Mouse (Mus musculus): ENCODE measurements around the gene Zcchc2. TPM values are rescaled to one million over a fixed set of nuclear protein-coding genes. Genes with fewer than 3 reads are reported as not detected.

Gene Zcchc2
- total and polyA plus RNA-seq, 3 experiments = 10.3 to 25.0 (median 19.1) TPM

GRCm38 (mm10) chr1:106058355-106058754 is 68.1 kb downstream of the Zcchc2 start:
- H3K9ac ChIP-seq (ENCODE audit: control insufficient read depth, low read depth, low read length, poor library complexity, severe bottlenecking) = no peak overlapping the region
- no peaks in the 10 kb centered on the region for H3K9me3 ChIP-seq (replicated peaks; ENCODE audit: insufficient read depth, low read length)
- no peak for TF ChIP-seq CHD2 (IDR thresholded peaks at IDR 0.05; ENCODE audit: low read length)
- TF ChIP-seq HCFC1 (IDR thresholded peaks at IDR 0.05; ENCODE audit: low read depth, low read length) = no peak
- TF ChIP-seq EP300 (IDR thresholded peaks at IDR 0.05; ENCODE audit: low read depth in 1 of 2, low read length in 2 of 2) = no peak
- no peak for TF ChIP-seq RAD21 (IDR thresholded peaks at IDR 0.05; ENCODE audit: low read depth, low read length)
- TF ChIP-seq ZMIZ1 (IDR thresholded peaks at IDR 0.05; ENCODE audit: low read depth, low read length) = no peak
- TF ChIP-seq MEF2A (IDR thresholded peaks at IDR 0.05; ENCODE audit: extremely low read depth, insufficient replicate concordance, low read depth, low read length, poor library complexity, severe bottlenecking) = no peak
- TF ChIP-seq GATA1 (IDR thresholded peaks at IDR 0.05; ENCODE audit: low read depth, low read length) = no peak
- TF ChIP-seq JUND (IDR thresholded peaks at IDR 0.05; ENCODE audit: low read depth, low read length) = no peak
- TF ChIP-seq NRF1 (IDR thresholded peaks at IDR 0.05; ENCODE audit: insufficient read depth, low read depth, low read length, poor library complexity, severe bottlenecking) = no peak
- TF ChIP-seq POLR2AphosphoS2 (IDR thresholded peaks at IDR 0.05; ENCODE audit: low read length) = no peak
- no peak for TF ChIP-seq MXI1 (IDR thresholded peaks at IDR 0.05; ENCODE audit: low read depth, low read length)
- TF ChIP-seq MAZ (IDR thresholded peaks at IDR 0.05; ENCODE audit: low read depth, low read length) = no peak
- no peak for TF ChIP-seq ZC3H11A (IDR thresholded peaks at IDR 0.05; ENCODE audit: low read depth, low read length)
- TF ChIP-seq TAL1 (IDR thresholded peaks at IDR 0.05; ENCODE audit: low read length) = no peak
- no peak for TF ChIP-seq CHD1 (IDR thresholded peaks at IDR 0.05; ENCODE audit: low read depth, low read length)
- no peak for TF ChIP-seq UBTF (IDR thresholded peaks at IDR 0.05; ENCODE audit: borderline replicate concordance, insufficient read depth, low read depth, low read length)
- TF ChIP-seq ETS1 (IDR thresholded peaks at IDR 0.05; ENCODE audit: low read depth, low read length) = no peak
- no peaks in the 10 kb centered on the region for H3K27me3 ChIP-seq (ENCODE audit: control insufficient read depth in 1 of 2, insufficient read depth in 2 of 2, low read length in 2 of 2)
- no peak overlapping the region for H3K27ac ChIP-seq (ENCODE audit: control insufficient read depth, low read depth, low read length)
- no peaks in the 10 kb centered on the region; a peak in 1 of 4 replicates for H3K36me3 ChIP-seq (ENCODE audit: control insufficient read depth in 1 of 2, insufficient read depth in 2 of 2, low read length in 2 of 2)
- peaks cover 0 to 6% of the 10 kb centered on the region in 2 experiments; a peak in 1 of 4 replicates for H3K4me1 ChIP-seq (ENCODE audit: control insufficient read depth in 1 of 2, insufficient read depth in 2 of 2, low read length in 2 of 2)
- no peak overlapping the region for H3K4me3 ChIP-seq (ENCODE audit: control insufficient read depth in 1 of 2, insufficient read depth in 1 of 2, low read depth in 2 of 2, low read length in 2 of 2)
- no peaks in the 10 kb centered on the region for H3K79me2 ChIP-seq (ENCODE audit: control insufficient read depth, insufficient read depth, low read length, poor library complexity)
- DNase-seq (ENCODE audit: low read depth, low spot score) = no peak

- H3K9me3 ChIP-seq (replicated peaks; ENCODE audit: insufficient read depth, low read length) = no peaks in the 10 kb centered on the region
- H3K27ac ChIP-seq (ENCODE audit: control insufficient read depth, low read depth, low read length) = no peak overlapping the region
- H3K9ac ChIP-seq (ENCODE audit: control insufficient read depth, low read depth, low read length, poor library complexity, severe bottlenecking) = no peak overlapping the region
- H3K27me3 ChIP-seq (ENCODE audit: control insufficient read depth in 1 of 2, insufficient read depth in 2 of 2, low read length in 2 of 2) = no peaks in the 10 kb centered on the region
- H3K4me3 ChIP-seq (ENCODE audit: control insufficient read depth in 1 of 2, insufficient read depth in 1 of 2, low read depth in 2 of 2, low read length in 2 of 2) = no peak overlapping the region
- no peaks in the 10 kb centered on the region for H3K79me2 ChIP-seq (ENCODE audit: control insufficient read depth, insufficient read depth, low read length, poor library complexity)
- peaks cover 0 to 6% of the 10 kb centered on the region in 2 experiments; a peak in 1 of 4 replicates for H3K4me1 ChIP-seq (ENCODE audit: control insufficient read depth in 1 of 2, insufficient read depth in 2 of 2, low read length in 2 of 2)
- DNase-seq (ENCODE audit: low read depth, low spot score) = peak; percentile 21
- H3K36me3 ChIP-seq (ENCODE audit: control insufficient read depth in 1 of 2, insufficient read depth in 2 of 2, low read length in 2 of 2) = no peaks in the 10 kb centered on the region; a peak in 1 of 4 replicates
- no peak for TF ChIP-seq CHD1 (IDR thresholded peaks at IDR 0.05; ENCODE audit: low read depth, low read length)
- no peak for TF ChIP-seq UBTF (IDR thresholded peaks at IDR 0.05; ENCODE audit: borderline replicate concordance, insufficient read depth, low read depth, low read length)
- TF ChIP-seq USF2 (IDR thresholded peaks at IDR 0.05; ENCODE audit: borderline replicate concordance in 1 of 2, insufficient read depth in 1 of 2, low read depth in 1 of 2, low read length in 2 of 2) = no peak
- no peak for TF ChIP-seq GABPA (IDR thresholded peaks at IDR 0.05; ENCODE audit: low read depth, low read length)
- peak; percentile 23; the same call in 1 of the 2 replicates for TF ChIP-seq SMC3 (IDR thresholded peaks at IDR 0.05; ENCODE audit: low read depth, low read length)
- no peak for TF ChIP-seq ZNF384 (IDR thresholded peaks at IDR 0.05; ENCODE audit: low read depth, low read length)
- no peak for TF ChIP-seq ZC3H11A (IDR thresholded peaks at IDR 0.05; ENCODE audit: low read depth, low read length)
- TF ChIP-seq EP300 (IDR thresholded peaks at IDR 0.05; ENCODE audit: low read depth in 1 of 2, low read length in 2 of 2) = no peak
- TF ChIP-seq MYB (IDR thresholded peaks at IDR 0.05; ENCODE audit: low read depth, low read length) = no peak
- peak; percentile 24 for TF ChIP-seq RAD21 (IDR thresholded peaks at IDR 0.05; ENCODE audit: low read depth, low read length)
- TF ChIP-seq RCOR1 (IDR thresholded peaks at IDR 0.05; ENCODE audit: low read depth, low read length) = no peak
- no peak for TF ChIP-seq MAX (IDR thresholded peaks at IDR 0.05; ENCODE audit: low read length)
- no peak for TF ChIP-seq TAL1 (IDR thresholded peaks at IDR 0.05; ENCODE audit: low read length)
- TF ChIP-seq JUND (IDR thresholded peaks at IDR 0.05; ENCODE audit: low read depth, low read length) = no peak
- TF ChIP-seq USF1 (IDR thresholded peaks at IDR 0.05; ENCODE audit: low read depth, low read length) = no peak
- TF ChIP-seq MEF2A (IDR thresholded peaks at IDR 0.05; ENCODE audit: extremely low read depth, insufficient replicate concordance, low read depth, low read length, poor library complexity, severe bottlenecking) = no peak
- TF ChIP-seq POLR2AphosphoS5 (IDR thresholded peaks at IDR 0.05; ENCODE audit: borderline replicate concordance, low read depth, low read length) = no peak
- TF ChIP-seq NELFE (IDR thresholded peaks at IDR 0.05; ENCODE audit: low read depth, low read length) = no peak
- TF ChIP-seq E2F4 (IDR thresholded peaks at IDR 0.05; ENCODE audit: borderline replicate concordance, low read depth, low read length) = no peak
These were observed 69.5 kb downstream of the Zcchc2 start for GRCm38 (mm10) chr1:106059516-106060277.

All from MEL (cell line).